Mouse (Mus musculus) heart, adult 2 months (tissue): ENCODE data around the gene Tgfbr2. TPM values are rescaled to one million over a fixed set of nuclear protein-coding genes. Genes with fewer than 3 reads are reported as not detected.

Source experiments
- DNase-seq, 2 experiments: peaks; one replicate each; pipeline ENCODE4 v3.0.0; 2021
- H3K27ac ChIP-seq: fragments of 200-600 bp; 2 replicates; pipeline ENCODE4 v1.8.1; 2022
- H3K27me3 ChIP-seq: fragments of 200-500 bp; 2 replicates; pipeline ENCODE4 v1.6.1; 2012; ENCODE audit warnings: mild to moderate bottlenecking, low read length, inconsistent platforms, mixed read lengths; ENCODE audit not compliant: control insufficient read depth, insufficient read depth
- H3K36me3 ChIP-seq: fragments of 200-500 bp; 2 replicates; pipeline ENCODE4 v1.6.1; 2012; ENCODE audit warnings: low read length, inconsistent platforms; ENCODE audit not compliant: control insufficient read depth, insufficient read depth
- H3K4me1 ChIP-seq: fragments of 200-500 bp; 2 replicates; pipeline ENCODE4 v1.6.1; 2011; ENCODE audit warnings: low read length; ENCODE audit not compliant: control insufficient read depth, insufficient read depth
- H3K4me3 ChIP-seq: fragments of 200-600 bp; 2 replicates; pipeline ENCODE4 v1.8.1; 2022
- H3K79me2 ChIP-seq: fragments of 200-500 bp; replicated peaks from 2 replicates; pipeline ENCODE4 v1.6.1; 2012; ENCODE audit warnings: mild to moderate bottlenecking, inconsistent platforms, low read length, moderate library complexity, mixed read lengths; ENCODE audit not compliant: control insufficient read depth, insufficient read depth
- H3K9ac ChIP-seq: fragments of 200-500 bp; 2 replicates; pipeline ENCODE4 v1.6.1; 2012; ENCODE audit warnings: low read depth, mild to moderate bottlenecking, control low read depth, inconsistent platforms, low read length, mixed read lengths
- CTCF ChIP-seq: fragments of 200-600 bp; IDR thresholded peaks from 2 replicates; pipeline ENCODE4 v1.8.1; 2022; ENCODE audit warnings: antibody characterized with exemption, mild to moderate bottlenecking, moderate library complexity
- EP300 ChIP-seq: fragments of 200-500 bp; IDR thresholded peaks from 2 replicates; pipeline ENCODE4 v1.6.1; 2011; ENCODE audit warnings: low read depth, low read length, control low read depth; ENCODE audit not compliant: insufficient read depth
- POLR2A ChIP-seq: fragments of 200-500 bp; IDR thresholded peaks from 2 replicates; pipeline ENCODE4 v1.6.1; 2011; ENCODE audit warnings: mild to moderate bottlenecking, low read depth, low read length, control low read depth; ENCODE audit not compliant: insufficient read depth
- WGBS: fragments of 180-500 bp; shearing (Covaris S2); methylation state at CpG from one replicate; pipeline ENCODE4 v1.1.7; 2018; 5-methylcytosine and 5-hydroxymethylcytosine counted together
- intact Hi-C: fragments of 180-260 bp; cut with DNase I; formaldehyde crosslinking; loops from one replicate; pipeline ENCODE4 v1.15.1; 2025
- polyA plus RNA-seq: library from polyadenylated mRNA; depleted of rRNA; stranded (reverse); fragments of >200 nt; gene quantifications from 2 replicates; pipeline ENCODE4 v1.2.3, GENCODE M21; 2012
- total RNA-seq, 2 experiments: library from RNA; stranded (reverse); gene quantifications; 2 replicates each; pipeline ENCODE4 v1.2.3; 2021

The Tgfbr2 gene
- total and polyA plus RNA-seq, 3 experiments, result 23.8 to 36.3 (median 32.5) TPM

GRCm38 (mm10) chr9:116087880-116088279, 87.3 kb downstream of the Tgfbr2 start:
- DNase-seq, result peak; percentile 65 to 71

GRCm38 (mm10) chr9:116087263-116087662, 87.9 kb downstream of the Tgfbr2 start:
- no peaks in the 10 kb centered on the region for H3K79me2 ChIP-seq
- H3K4me1 ChIP-seq, result peaks cover 6% of the 10 kb centered on the region
- no peak overlapping the region for H3K4me3 ChIP-seq
- intact Hi-C loops, result loop anchor here (5.0 kb wide), 3 partner anchors 85 to 250 kb away; no protein-coding TSS in a partner anchor
- WGBS, result 88% methylated on average over 5 of the region's 5 CpGs
- H3K36me3 ChIP-seq, result peaks cover 3% of the 10 kb centered on the region
- H3K27ac ChIP-seq, result no peak overlapping the region
- no peak overlapping the region for H3K9ac ChIP-seq
- DNase-seq, result no peak
- H3K27me3 ChIP-seq, result no peaks in the 10 kb centered on the region
- no peak for TF ChIP-seq CTCF
- TF ChIP-seq POLR2A, result no peak
- no peak for TF ChIP-seq EP300

More at GRCm38 (mm10) chr9:116087880-116088279, 87.3 kb downstream of the Tgfbr2 start:
- no peaks in the 10 kb centered on the region for H3K27me3 ChIP-seq
- TF ChIP-seq CTCF (peak; percentile 93), POLR2A (no peak), EP300 (no peak)
- WGBS, result 27% methylated on average over 5 of the region's 5 CpGs
- H3K79me2 ChIP-seq, result no peaks in the 10 kb centered on the region
- no peak overlapping the region for H3K27ac ChIP-seq
- no peak overlapping the region for H3K9ac ChIP-seq
- H3K36me3 ChIP-seq, result peaks cover 5% of the 10 kb centered on the region
- intact Hi-C loops, result loop anchor here (5.0 kb wide), 3 partner anchors 84 to 249 kb away; no protein-coding TSS in a partner anchor
- H3K4me3 ChIP-seq, result no peak overlapping the region
- peaks cover 7% of the 10 kb centered on the region for H3K4me1 ChIP-seq

GRCm38 (mm10) chr9:116085999-116086398, 89.2 kb downstream of the Tgfbr2 start:
- Histone ChIP-seq H3K79me2 (no peaks in the 10 kb centered on the region), H3K27ac (no peak overlapping the region), H3K4me3 (no peak overlapping the region), H3K36me3 (no peaks in the 10 kb centered on the region; the same call in 1 of the 2 replicates), H3K9ac (no peak overlapping the region), H3K4me1 (peaks cover 2% of the 10 kb centered on the region), H3K27me3 (no peaks in the 10 kb centered on the region)
- 83% methylated on average over 6 of the region's 6 CpGs for WGBS
- intact Hi-C loops, result loop anchor here (5.0 kb wide), 3 partner anchors 86 to 251 kb away; no protein-coding TSS in a partner anchor
- TF ChIP-seq CTCF (no peak), EP300 (no peak), POLR2A (no peak)
- no peak for DNase-seq

GRCm38 (mm10) chr9:116084324-116084931, 90.7 kb downstream of the Tgfbr2 start:
- 83% methylated on average over 12 of the region's 12 CpGs for WGBS
- intact Hi-C loops, result no loop called here

GRCm38 (mm10) chr9:116083726-116084323, 91.3 kb downstream of the Tgfbr2 start:
- no peaks in the 10 kb centered on the region for H3K27me3 ChIP-seq
- intact Hi-C loops, result no loop called here
- H3K79me2 ChIP-seq, result no peaks in the 10 kb centered on the region
- 59% methylated on average over 8 of the region's 8 CpGs for WGBS
- TF ChIP-seq CTCF, result no peak
- no peak for TF ChIP-seq EP300
- H3K27ac ChIP-seq, result no peak overlapping the region
- no peak for DNase-seq
- no peak overlapping the region for H3K9ac ChIP-seq
- peaks cover 2% of the 10 kb centered on the region for H3K4me1 ChIP-seq
- H3K36me3 ChIP-seq, result no peaks in the 10 kb centered on the region; the same call in 1 of the 2 replicates
- no peak overlapping the region for H3K4me3 ChIP-seq

More at GRCm38 (mm10) chr9:116084324-116084931, 90.7 kb downstream of the Tgfbr2 start:
- Histone ChIP-seq H3K27me3 (no peaks in the 10 kb centered on the region), H3K9ac (no peak overlapping the region), H3K79me2 (no peaks in the 10 kb centered on the region), H3K36me3 (no peaks in the 10 kb centered on the region; the same call in 1 of the 2 replicates), H3K27ac (no peak overlapping the region), H3K4me3 (no peak overlapping the region), H3K4me1 (peaks cover 2% of the 10 kb centered on the region)
- no peak for DNase-seq
- no peak for TF ChIP-seq CTCF
- no peak for TF ChIP-seq EP300
- TF ChIP-seq POLR2A, result no peak

GRCm38 (mm10) chr9:116083300-116083699, 91.9 kb downstream of the Tgfbr2 start:
- H3K4me1 ChIP-seq, result peaks cover 2% of the 10 kb centered on the region
- intact Hi-C loops, result no loop called here
- H3K4me3 ChIP-seq, result no peak overlapping the region
- no peaks in the 10 kb centered on the region for H3K79me2 ChIP-seq
- 82% methylated on average over 5 of the region's 5 CpGs for WGBS
- DNase-seq, result no peak
- TF ChIP-seq POLR2A, result no peak
- no peak for TF ChIP-seq CTCF
- TF ChIP-seq EP300, result no peak
- no peaks in the 10 kb centered on the region; the same call in 1 of the 2 replicates for H3K36me3 ChIP-seq
- no peak overlapping the region for H3K9ac ChIP-seq
- no peaks in the 10 kb centered on the region for H3K27me3 ChIP-seq
- H3K27ac ChIP-seq, result no peak overlapping the region
